Mouse (Mus musculus): ENCODE results near the gene Magi1. TPM values are rescaled to one million over a fixed set of nuclear protein-coding genes. Genes with fewer than 3 reads are reported as not detected.

The Magi1 gene
- polyA plus RNA-seq, 1 experiment from 2014 or later = 1.9 TPM

GRCm38 (mm10) chr6:93844576-93844975, 439.1 kb downstream of the Magi1 start:
- Histone ChIP-seq H3K4me2 (ENCODE audit: low read depth, low read length) (no peak overlapping the region), H3K4me1 (ENCODE audit: insufficient read depth) (no peaks in the 10 kb centered on the region), H3K36me3 (replicated peaks; ENCODE audit: insufficient read depth, low read length) (no peaks in the 10 kb centered on the region), H3K27me3 (ENCODE audit: insufficient read depth, low read length) (no peaks in the 10 kb centered on the region), H3K4me3 (ENCODE audit: low read depth, low read length) (no peak overlapping the region), H3K9ac (replicated peaks) (no peak overlapping the region), H3K27ac (ENCODE audit: low read depth) (no peak overlapping the region), H3K9me3 (ENCODE audit: low read length) (no peaks in the 10 kb centered on the region)
- no peak for DNase-seq
- no peak for TF ChIP-seq CTCF (IDR thresholded peaks at IDR 0.05; ENCODE audit: low read depth)
- TF ChIP-seq EP300 (IDR thresholded peaks at IDR 0.05; ENCODE audit: low read depth) = no peak
- ATAC-seq = no peak
- 56% methylated on average over 5 of the region's 5 CpGs for WGBS (ENCODE audit: insufficient replicate concordance)

- Histone ChIP-seq H3K4me2 (ENCODE audit: low read depth, low read length) (no peak overlapping the region), H3K27me3 (ENCODE audit: insufficient read depth, low read length) (no peaks in the 10 kb centered on the region), H3K9me3 (ENCODE audit: low read length) (no peaks in the 10 kb centered on the region), H3K9ac (replicated peaks) (no peak overlapping the region), H3K27ac (ENCODE audit: low read depth) (no peak overlapping the region), H3K36me3 (replicated peaks; ENCODE audit: insufficient read depth, low read length) (no peaks in the 10 kb centered on the region), H3K4me3 (ENCODE audit: low read depth, low read length) (no peak overlapping the region), H3K4me1 (ENCODE audit: insufficient read depth) (no peaks in the 10 kb centered on the region)
- TF ChIP-seq EP300 (IDR thresholded peaks at IDR 0.05; ENCODE audit: low read depth) (no peak), CTCF (IDR thresholded peaks at IDR 0.05; ENCODE audit: low read depth) (no peak)
- no peak for DNase-seq
- 83% methylated on average over 4 of the region's 4 CpGs for WGBS (ENCODE audit: insufficient replicate concordance)
- no peak for ATAC-seq
Measured at GRCm38 (mm10) chr6:93838398-93838797, 445.3 kb downstream of the Magi1 start.

GRCm38 (mm10) chr6:93836585-93836984, 447.1 kb downstream of the Magi1 start:
- no peak overlapping the region for H3K27ac ChIP-seq (ENCODE audit: low read depth)
- no peaks in the 10 kb centered on the region for H3K36me3 ChIP-seq (replicated peaks; ENCODE audit: insufficient read depth, low read length)
- H3K9me3 ChIP-seq (ENCODE audit: low read length) = no peaks in the 10 kb centered on the region
- DNase-seq (no peak), ATAC-seq (no peak)
- H3K27me3 ChIP-seq (ENCODE audit: insufficient read depth, low read length) = no peaks in the 10 kb centered on the region
- no peak overlapping the region for H3K4me2 ChIP-seq (ENCODE audit: low read depth, low read length)
- WGBS (ENCODE audit: insufficient replicate concordance) = 82% methylated on average over 5 of the region's 5 CpGs
- H3K9ac ChIP-seq (replicated peaks) = no peak overlapping the region
- no peak for TF ChIP-seq EP300 (IDR thresholded peaks at IDR 0.05; ENCODE audit: low read depth)
- no peak for TF ChIP-seq CTCF (IDR thresholded peaks at IDR 0.05; ENCODE audit: low read depth)
- no peaks in the 10 kb centered on the region for H3K4me1 ChIP-seq (ENCODE audit: insufficient read depth)
- H3K4me3 ChIP-seq (ENCODE audit: low read depth, low read length) = no peak overlapping the region

GRCm38 (mm10) chr6:93835211-93835610, 448.5 kb downstream of the Magi1 start:
- no peak overlapping the region for H3K4me2 ChIP-seq (ENCODE audit: low read depth, low read length)
- H3K4me3 ChIP-seq (ENCODE audit: low read depth, low read length) = no peak overlapping the region
- 79% methylated on average over 4 of the region's 4 CpGs for WGBS (ENCODE audit: insufficient replicate concordance)
- no peaks in the 10 kb centered on the region for H3K9me3 ChIP-seq (ENCODE audit: low read length)
- no peak for ATAC-seq
- TF ChIP-seq EP300 (IDR thresholded peaks at IDR 0.05; ENCODE audit: low read depth) (no peak), CTCF (IDR thresholded peaks at IDR 0.05; ENCODE audit: low read depth) (no peak)
- H3K27ac ChIP-seq (ENCODE audit: low read depth) = no peak overlapping the region
- H3K9ac ChIP-seq (replicated peaks) = no peak overlapping the region
- H3K4me1 ChIP-seq (ENCODE audit: insufficient read depth) = no peaks in the 10 kb centered on the region
- DNase-seq = no peak
- no peaks in the 10 kb centered on the region for H3K27me3 ChIP-seq (ENCODE audit: insufficient read depth, low read length)
- H3K36me3 ChIP-seq (replicated peaks; ENCODE audit: insufficient read depth, low read length) = no peaks in the 10 kb centered on the region

GRCm38 (mm10) chr6:93828262-93828661, 455.5 kb downstream of the Magi1 start:
- Histone ChIP-seq H3K9me3 (ENCODE audit: low read length) (no peaks in the 10 kb centered on the region; the same call in 1 of the 2 replicates), H3K4me1 (ENCODE audit: insufficient read depth) (no peaks in the 10 kb centered on the region), H3K36me3 (replicated peaks; ENCODE audit: insufficient read depth, low read length) (no peaks in the 10 kb centered on the region), H3K4me3 (ENCODE audit: low read depth, low read length) (0 out of 2 replicates have a peak overlapping the region, but pooled peaks have one; percentile 5), H3K27me3 (ENCODE audit: insufficient read depth, low read length) (no peaks in the 10 kb centered on the region), H3K9ac (replicated peaks) (no peak overlapping the region), H3K27ac (ENCODE audit: low read depth) (no peak overlapping the region), H3K4me2 (ENCODE audit: low read depth, low read length) (peak overlapping the region; percentile 48)
- WGBS (ENCODE audit: insufficient replicate concordance) = 57% methylated on average over 6 of the region's 6 CpGs
- ATAC-seq (peak; percentile 80), DNase-seq (no peak)
- TF ChIP-seq EP300 (IDR thresholded peaks at IDR 0.05; ENCODE audit: low read depth) (0 out of 2 replicates have a peak, but pooled peaks have one; percentile 13), CTCF (IDR thresholded peaks at IDR 0.05; ENCODE audit: low read depth) (no peak)

- H3K4me2 ChIP-seq (ENCODE audit: low read depth, low read length) = no peak overlapping the region
- ATAC-seq (no peak), DNase-seq (no peak)
- H3K36me3 ChIP-seq (replicated peaks; ENCODE audit: insufficient read depth, low read length) = no peaks in the 10 kb centered on the region
- no peaks in the 10 kb centered on the region for H3K4me1 ChIP-seq (ENCODE audit: insufficient read depth)
- H3K4me3 ChIP-seq (ENCODE audit: low read depth, low read length) = no peak overlapping the region
- no peak overlapping the region for H3K27ac ChIP-seq (ENCODE audit: low read depth)
- H3K9me3 ChIP-seq (ENCODE audit: low read length) = no peaks in the 10 kb centered on the region; the same call in 1 of the 2 replicates
- no peaks in the 10 kb centered on the region for H3K27me3 ChIP-seq (ENCODE audit: insufficient read depth, low read length)
- 19% methylated on average over 4 of the region's 4 CpGs for WGBS (ENCODE audit: insufficient replicate concordance)
- no peak for TF ChIP-seq CTCF (IDR thresholded peaks at IDR 0.05; ENCODE audit: low read depth)
- no peak for TF ChIP-seq EP300 (IDR thresholded peaks at IDR 0.05; ENCODE audit: low read depth)
- no peak overlapping the region for H3K9ac ChIP-seq (replicated peaks)
Measured at GRCm38 (mm10) chr6:93826875-93827274, 456.8 kb downstream of the Magi1 start.
